Mouse (Mus musculus): ENCODE measurements around the gene Plppr2. TPM values are rescaled to one million over a fixed set of nuclear protein-coding genes. Genes with fewer than 3 reads are reported as not detected.
A peak's percentile ranks its signal among the peaks of the same experiment; 100 is the strongest.

Plppr2 gene
- polyA plus RNA-seq, 1 experiment from 2014 or later = 0.70 TPM

GRCm38 (mm10) chr9:21987592-21988342 lies 50.9 kb downstream of the Plppr2 start:
- Histone ChIP-seq H3K4me2 (ENCODE audit: low read depth, low read length) (peak overlapping the region; percentile 72; the same call in 1 of the 2 replicates), H3K4me3 (ENCODE audit: low read depth, low read length) (peak overlapping the region; percentile 48; the same call in 1 of the 2 replicates)
- TF ChIP-seq CTCF (IDR thresholded peaks at IDR 0.05; ENCODE audit: low read depth) = no peak
- no peak for TF ChIP-seq EP300 (IDR thresholded peaks at IDR 0.05; ENCODE audit: low read depth)

DNA sequence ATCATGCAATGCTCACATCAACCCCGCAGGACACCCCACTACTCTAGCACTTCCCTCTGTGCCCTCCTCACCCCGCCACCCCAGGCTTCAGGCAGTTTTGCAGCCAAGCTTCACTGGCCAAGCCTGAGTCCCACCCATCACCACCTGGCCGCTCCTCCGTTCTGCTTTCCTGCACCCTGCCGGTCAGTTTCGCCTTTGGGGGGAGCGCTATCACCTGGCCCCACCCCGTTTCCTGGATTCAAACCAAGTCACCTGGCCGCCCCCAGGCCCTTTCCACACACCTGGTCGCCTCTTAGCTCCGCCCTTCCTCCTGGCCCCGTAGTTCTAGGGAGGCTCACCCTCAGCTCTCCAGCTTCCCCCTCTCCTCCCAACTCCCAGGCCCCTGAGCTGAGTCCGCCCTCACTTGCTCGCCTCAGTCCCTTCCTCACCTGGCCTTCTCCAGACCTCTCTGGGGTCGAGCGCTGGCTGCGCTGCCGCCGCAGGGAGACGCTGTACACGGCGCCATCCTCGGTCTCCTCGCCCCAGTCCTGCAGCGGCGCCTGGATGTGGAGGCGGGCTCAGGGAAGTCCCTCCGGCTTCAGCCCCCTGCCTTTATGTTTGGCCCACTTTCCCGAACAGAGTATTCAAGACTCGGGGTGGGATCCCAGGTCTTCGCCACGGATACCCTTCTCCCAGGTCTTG lies 51.7 kb downstream of the Plppr2 start:
- 0 out of 2 replicates have a peak, but pooled peaks have one; percentile 1 for TF ChIP-seq CTCF (IDR thresholded peaks at IDR 0.05; ENCODE audit: low read depth)
- TF ChIP-seq EP300 (IDR thresholded peaks at IDR 0.05; ENCODE audit: low read depth) = no peak
- Histone ChIP-seq H3K9ac (replicated peaks) (no peak overlapping the region), H3K4me2 (ENCODE audit: low read depth, low read length) (peak overlapping the region; percentile 72), H3K27me3 (ENCODE audit: insufficient read depth, low read length) (peaks cover 61% of the 10 kb centered on the region), H3K4me1 (ENCODE audit: insufficient read depth) (peaks cover 23% of the 10 kb centered on the region), H3K36me3 (replicated peaks; ENCODE audit: insufficient read depth, low read length) (no peaks in the 10 kb centered on the region), H3K27ac (ENCODE audit: low read depth) (no peak overlapping the region), H3K4me3 (ENCODE audit: low read depth, low read length) (peak overlapping the region; percentile 48), H3K9me3 (ENCODE audit: low read length) (no peaks in the 10 kb centered on the region)
- WGBS (ENCODE audit: insufficient replicate concordance) = 3% methylated on average over 32 of the region's 32 CpGs
- DNase-seq (no peak), ATAC-seq (no peak)

More at GRCm38 (mm10) chr9:21987592-21988342, 50.9 kb downstream of the Plppr2 start:
- Histone ChIP-seq H3K36me3 (replicated peaks; ENCODE audit: insufficient read depth, low read length) (no peaks in the 10 kb centered on the region), H3K9me3 (ENCODE audit: low read length) (no peaks in the 10 kb centered on the region), H3K4me1 (ENCODE audit: insufficient read depth) (peaks cover 23% of the 10 kb centered on the region), H3K9ac (replicated peaks) (no peak overlapping the region), H3K27me3 (ENCODE audit: insufficient read depth, low read length) (peaks cover 61% of the 10 kb centered on the region), H3K27ac (ENCODE audit: low read depth) (no peak overlapping the region)
- no peak for DNase-seq
- ATAC-seq = no peak
- WGBS (ENCODE audit: insufficient replicate concordance) = 10% methylated on average over 36 of the region's 36 CpGs

DNA sequence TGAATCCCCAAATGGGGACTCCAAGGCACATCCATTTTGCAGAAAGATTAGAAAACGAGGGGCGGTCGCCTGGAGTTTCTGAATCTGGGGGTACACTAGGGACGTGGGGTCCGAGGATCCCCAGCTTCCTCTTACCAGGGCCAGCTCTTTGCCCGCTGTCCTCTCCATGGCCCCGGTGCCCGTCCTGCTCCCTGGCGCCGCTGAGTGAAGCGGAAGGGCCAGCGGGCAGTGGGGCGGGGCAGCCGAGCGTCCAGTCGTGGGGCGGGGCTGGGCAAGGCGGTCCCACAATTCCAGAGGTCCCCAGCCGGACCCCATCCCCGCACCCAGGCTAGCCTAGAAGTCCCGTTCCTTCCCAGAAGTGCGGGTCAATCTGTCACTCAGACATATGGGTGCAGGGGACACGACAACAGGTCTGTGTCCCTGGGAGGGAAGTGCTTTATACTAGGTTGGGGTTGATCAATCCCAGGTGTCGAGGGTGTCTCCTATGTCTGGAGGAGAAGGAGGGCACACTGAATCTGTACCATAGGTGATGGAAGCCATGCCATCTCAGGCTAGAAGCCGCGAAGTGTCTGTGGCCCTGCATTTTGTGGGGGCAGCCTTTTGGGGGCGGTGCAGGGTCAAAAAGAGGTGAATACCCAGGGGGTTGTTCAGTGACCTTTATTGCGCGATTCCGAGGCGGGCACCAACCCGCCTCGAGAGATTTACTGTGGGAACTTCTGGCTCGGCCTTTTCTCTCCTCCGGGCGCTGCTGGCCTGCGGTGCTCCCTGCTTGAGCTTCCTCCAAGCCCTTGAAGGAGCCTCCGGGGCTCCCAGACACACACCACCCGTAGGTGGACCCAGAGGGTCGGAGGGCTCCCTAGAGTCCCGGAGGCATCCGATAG lies 52.6 kb downstream of the Plppr2 start, which contains the start of gene Rgl3:
Gene Rgl3, minus strand, starts transcription at position 217 of the 881 bp plus-strand sequence.
- H3K36me3 ChIP-seq (replicated peaks; ENCODE audit: insufficient read depth, low read length) = no peaks in the 10 kb centered on the region
- peaks cover 61% of the 10 kb centered on the region for H3K27me3 ChIP-seq (ENCODE audit: insufficient read depth, low read length)
- peak; percentile 38; the same call in 1 of the 2 replicates for ATAC-seq
- peak within 1 kb of the TSS; percentile 72 for H3K4me2 ChIP-seq (ENCODE audit: low read depth, low read length)
- peak; percentile 45 for DNase-seq
- no peak within 1 kb of the TSS; the same call in 1 of the 2 replicates for H3K9ac ChIP-seq (replicated peaks)
- H3K27ac ChIP-seq (ENCODE audit: low read depth) = no peak within 1 kb of the TSS
- whole genome bisulfite sequencing (ENCODE audit: insufficient replicate concordance) = 3% methylated on average over 40 of the region's 42 CpGs
- H3K4me3 ChIP-seq (ENCODE audit: low read depth, low read length) = peak within 1 kb of the TSS; percentile 48
- peaks cover 23% of the 10 kb centered on the region for H3K4me1 ChIP-seq (ENCODE audit: insufficient read depth)
- no peaks in the 10 kb centered on the region for H3K9me3 ChIP-seq (ENCODE audit: low read length)
- peak; percentile 22 for TF ChIP-seq CTCF (IDR thresholded peaks at IDR 0.05; ENCODE audit: low read depth)
- TF ChIP-seq EP300 (IDR thresholded peaks at IDR 0.05; ENCODE audit: low read depth) = no peak

DNA sequence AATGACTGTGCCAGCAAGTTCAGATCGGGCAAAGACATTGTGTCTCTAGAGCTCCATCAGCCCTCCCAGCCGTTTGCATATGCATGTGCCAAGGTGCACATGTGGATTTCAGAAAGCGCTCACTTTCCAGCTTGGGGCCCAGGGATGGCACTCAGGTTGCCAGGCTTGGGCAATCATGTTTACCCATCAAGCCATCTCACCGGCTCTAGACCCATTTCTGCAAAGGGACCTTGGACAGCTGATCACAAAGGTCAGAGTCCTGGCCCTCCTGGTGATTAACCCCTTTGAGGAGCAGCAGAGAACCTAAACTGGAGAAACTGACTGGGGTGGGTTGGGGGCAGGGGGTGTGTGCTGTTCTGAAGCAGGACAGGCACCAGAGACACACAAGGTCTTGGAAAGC lies 55.4 kb downstream of the Plppr2 start:
- Histone ChIP-seq H3K27ac (ENCODE audit: low read depth) (no peak overlapping the region), H3K4me2 (ENCODE audit: low read depth, low read length) (no peak overlapping the region), H3K4me1 (ENCODE audit: insufficient read depth) (peaks cover 23% of the 10 kb centered on the region), H3K9ac (replicated peaks) (no peak overlapping the region), H3K4me3 (ENCODE audit: low read depth, low read length) (no peak overlapping the region), H3K36me3 (replicated peaks; ENCODE audit: insufficient read depth, low read length) (no peaks in the 10 kb centered on the region), H3K9me3 (ENCODE audit: low read length) (no peaks in the 10 kb centered on the region), H3K27me3 (ENCODE audit: insufficient read depth, low read length) (peaks cover 49% of the 10 kb centered on the region)
- TF ChIP-seq EP300 (IDR thresholded peaks at IDR 0.05; ENCODE audit: low read depth) (no peak), CTCF (IDR thresholded peaks at IDR 0.05; ENCODE audit: low read depth) (no peak)
- 58% methylated on average over 4 of the region's 4 CpGs for WGBS (ENCODE audit: insufficient replicate concordance)
- ATAC-seq (0 out of 2 replicates have a peak, but pooled peaks have one; percentile 29), DNase-seq (no peak)

DNA sequence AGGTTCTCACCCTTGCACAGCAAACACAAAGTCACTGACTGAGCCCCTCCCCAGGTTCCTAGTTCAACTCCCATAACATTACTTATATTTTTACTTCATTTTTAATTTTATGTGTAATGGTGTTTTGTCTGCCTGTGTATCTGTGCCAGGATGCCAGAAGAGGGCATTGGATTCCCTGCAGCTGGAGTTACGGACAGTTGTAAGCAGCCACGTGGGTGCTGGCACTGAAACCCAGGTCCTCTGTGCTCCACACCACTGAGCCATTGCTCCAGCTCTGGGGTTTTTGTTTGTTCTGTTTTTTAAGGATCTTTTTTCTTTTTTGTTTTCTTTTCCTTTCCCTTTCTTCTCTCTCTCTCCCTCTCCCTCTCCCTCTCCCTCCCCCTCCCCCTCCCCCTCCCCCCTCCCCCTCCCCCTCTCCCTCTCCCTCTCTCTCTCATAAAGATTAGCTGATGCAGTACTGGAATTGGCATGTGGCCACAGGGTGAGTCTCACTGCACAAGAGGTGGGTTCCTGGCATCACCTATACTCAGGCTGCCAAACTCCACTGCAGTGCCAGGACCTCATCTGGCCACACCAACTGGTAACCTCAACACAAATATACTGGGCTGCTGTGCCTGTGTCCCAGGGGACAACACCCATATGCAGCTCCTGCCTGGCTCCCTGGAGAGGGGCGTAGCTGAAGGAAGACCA lies 59.5 kb downstream of the Plppr2 start:
- H3K4me1 ChIP-seq (ENCODE audit: insufficient read depth) = no peaks in the 10 kb centered on the region
- DNase-seq (no peak), ATAC-seq (no peak)
- 82% methylated on average over 3 of the region's 3 CpGs for WGBS (ENCODE audit: insufficient replicate concordance)
- no peak overlapping the region for H3K4me2 ChIP-seq (ENCODE audit: low read depth, low read length)
- TF ChIP-seq EP300 (IDR thresholded peaks at IDR 0.05; ENCODE audit: low read depth) = no peak
- no peak for TF ChIP-seq CTCF (IDR thresholded peaks at IDR 0.05; ENCODE audit: low read depth)
- peaks cover 8% of the 10 kb centered on the region for H3K27me3 ChIP-seq (ENCODE audit: insufficient read depth, low read length)
- no peak overlapping the region for H3K4me3 ChIP-seq (ENCODE audit: low read depth, low read length)
- no peaks in the 10 kb centered on the region for H3K36me3 ChIP-seq (replicated peaks; ENCODE audit: insufficient read depth, low read length)
- H3K9ac ChIP-seq (replicated peaks) = no peak overlapping the region
- H3K9me3 ChIP-seq (ENCODE audit: low read length) = no peaks in the 10 kb centered on the region
- no peak overlapping the region for H3K27ac ChIP-seq (ENCODE audit: low read depth)

Other genes starting within 250 kb of the Plppr2 start
- gene Ldlr, start 213.6 kb upstream of the Plppr2 start, polyA plus RNA-seq (2015; fragmentation: Nextera tagmentation; extraction: Ambion mirVana) = 13.2 and 13.3 TPM in 2 replicates
- 38.4 and 41.4 TPM in 2 replicates for gene Spc24, start 176.7 kb upstream of the Plppr2 start, polyA plus RNA-seq (2015; fragmentation: Nextera tagmentation; extraction: Ambion mirVana)
- gene Kank2, start 138.3 kb upstream of the Plppr2 start, polyA plus RNA-seq (2015; fragmentation: Nextera tagmentation; extraction: Ambion mirVana) = 2.8 and 3.7 TPM in 2 replicates
- gene Angptl8, start 101.5 kb upstream of the Plppr2 start, polyA plus RNA-seq (2015; fragmentation: Nextera tagmentation; extraction: Ambion mirVana) = 74.6 and 75.7 TPM in 2 replicates
- gene Dock6, start 84.4 kb upstream of the Plppr2 start, polyA plus RNA-seq (2015; fragmentation: Nextera tagmentation; extraction: Ambion mirVana) = 3.6 and 4.1 TPM in 2 replicates
- 9.3 and 9.9 TPM in 2 replicates for gene Rab3d, start 18.8 kb upstream of the Plppr2 start, polyA plus RNA-seq (2015; fragmentation: Nextera tagmentation; extraction: Ambion mirVana)
- gene Ccdc159, start 9.6 kb upstream of the Plppr2 start, polyA plus RNA-seq (2015; fragmentation: Nextera tagmentation; extraction: Ambion mirVana) = 0.81 and 1.1 TPM in 2 replicates
- gene Tmem205, start 9.5 kb upstream of the Plppr2 start, polyA plus RNA-seq (2015; fragmentation: Nextera tagmentation; extraction: Ambion mirVana) = 222 and 246 TPM in 2 replicates
- 2.3 and 2.6 TPM in 2 replicates for gene Swsap1, start 18.7 kb downstream of the Plppr2 start, polyA plus RNA-seq (2015; fragmentation: Nextera tagmentation; extraction: Ambion mirVana)
- gene Epor, start 26.5 kb downstream of the Plppr2 start, polyA plus RNA-seq (2015; fragmentation: Nextera tagmentation; extraction: Ambion mirVana) = 40.6 and 41.6 TPM in 2 replicates
- 0.14 and 0.32 TPM in 2 replicates for gene Rgl3, start 52.4 kb downstream of the Plppr2 start, polyA plus RNA-seq (2015; fragmentation: Nextera tagmentation; extraction: Ambion mirVana)
- not detected in 2 replicates for gene Ccdc151, start 65.6 kb downstream of the Plppr2 start, polyA plus RNA-seq (2015; fragmentation: Nextera tagmentation; extraction: Ambion mirVana)
- gene Prkcsh, start 65.8 kb downstream of the Plppr2 start, polyA plus RNA-seq (2015; fragmentation: Nextera tagmentation; extraction: Ambion mirVana) = 47.0 and 47.6 TPM in 2 replicates
- gene Elavl3, start 115.0 kb downstream of the Plppr2 start, polyA plus RNA-seq (2015; fragmentation: Nextera tagmentation; extraction: Ambion mirVana) = not detected in 2 replicates
- gene Gm49318, start 134.2 kb downstream of the Plppr2 start, polyA plus RNA-seq (2015; fragmentation: Nextera tagmentation; extraction: Ambion mirVana) = not detected in 2 replicates
- gene Zfp653, start 134.3 kb downstream of the Plppr2 start, polyA plus RNA-seq (2015; fragmentation: Nextera tagmentation; extraction: Ambion mirVana) = 2.6 and 3.1 TPM in 2 replicates
- gene Ecsit, start 148.4 kb downstream of the Plppr2 start, polyA plus RNA-seq (2015; fragmentation: Nextera tagmentation; extraction: Ambion mirVana) = 18.1 and 18.2 TPM in 2 replicates
- gene Cnn1, start 162.2 kb downstream of the Plppr2 start, polyA plus RNA-seq (2015; fragmentation: Nextera tagmentation; extraction: Ambion mirVana) = 0.33 and 0.68 TPM in 2 replicates
- 72.7 and 75.6 TPM in 2 replicates for gene Elof1, start 180.1 kb downstream of the Plppr2 start, polyA plus RNA-seq (2015; fragmentation: Nextera tagmentation; extraction: Ambion mirVana)
- 102 and 108 TPM in 2 replicates for gene Acp5, start 198.7 kb downstream of the Plppr2 start, polyA plus RNA-seq (2015; fragmentation: Nextera tagmentation; extraction: Ambion mirVana)
- 34.9 and 36.6 TPM in 2 replicates for gene Pigyl, start 219.8 kb downstream of the Plppr2 start, polyA plus RNA-seq (2015; fragmentation: Nextera tagmentation; extraction: Ambion mirVana)

Data from liver, postnatal 0 days (tissue).